Comparison of ENCODE assay signal across 18 mouse cellular contexts in the genomic region with DNA sequence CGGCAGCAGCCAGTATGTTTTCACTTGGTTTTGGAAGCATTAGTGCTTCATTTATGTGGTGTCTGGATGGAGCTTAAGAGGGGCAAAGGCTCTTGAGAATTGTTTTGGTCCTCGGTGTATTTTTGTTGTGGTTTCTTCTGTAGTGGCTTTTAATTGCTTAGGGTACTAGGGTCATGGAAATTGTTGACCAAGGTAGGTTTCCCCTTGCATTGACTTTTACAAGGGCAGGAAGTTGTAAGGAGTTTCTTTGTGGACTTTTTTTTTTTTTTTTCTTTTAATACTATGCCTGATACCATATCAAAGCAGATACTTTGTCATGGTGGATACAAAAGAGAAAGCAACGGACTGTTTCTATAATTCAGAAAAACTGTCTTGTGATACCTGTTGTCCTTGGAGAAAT. TPM values are rescaled to one million over a fixed set of nuclear protein-coding genes. Genes with fewer than 3 reads are reported as not detected.
"Had no signal": no experiment of that assay in that cellular context is flagged by ENCODE, and none has a peak within 500 bp of the region (broad histone marks: within the 10 kb centered on the region; RNA-seq: fewer than 3 reads in every experiment).

No protein-coding gene starts in this region.

- H3K9me3 ChIP-seq: limb, embryonic 12.5 days; limb, embryonic 15.5 days; midbrain, embryonic 12.5 days; stomach, embryonic 15.5 days had no signal

- H3K27ac ChIP-seq: layer of hippocampus, adult 2 months; left cerebral cortex, adult 2 months; limb, embryonic 12.5 days; limb, embryonic 15.5 days; liver, embryonic 14.5 days; macrophage; midbrain, embryonic 12.5 days; stomach, embryonic 15.5 days had no signal

- H3K4me1 ChIP-seq: limb, embryonic 12.5 days; limb, embryonic 15.5 days; midbrain, embryonic 12.5 days; stomach, embryonic 15.5 days had no signal

- DNase-seq: kidney, adult 18-20 months; kidney, adult 9 months; kidney, postnatal 14 days; layer of hippocampus, adult 9-11 months; layer of hippocampus, postnatal 36 days; liver, postnatal 0 days; lung, embryonic 14.5 days; thymus, postnatal 25 days had no signal

- H3K27me3 ChIP-seq: limb, embryonic 12.5 days; limb, embryonic 15.5 days; midbrain, embryonic 12.5 days; stomach, embryonic 15.5 days had no signal

- H3K4me3 ChIP-seq: layer of hippocampus, adult 2 months; left cerebral cortex, adult 2 months; limb, embryonic 12.5 days; limb, embryonic 15.5 days; midbrain, embryonic 12.5 days; myocyte; stomach, embryonic 15.5 days had no signal

RNA-seq across cellular contexts. Expression of gene Klrg2, which starts 55.3 kb away (rescaled TPM):
- polyA plus RNA-seq: liver, postnatal 0 days; midbrain, embryonic 16.5 days had no signal
